Mouse (Mus musculus) hindbrain, embryonic 12.5 days (tissue): ENCODE results near the gene Rab29. TPM values are rescaled to one million over a fixed set of nuclear protein-coding genes. Genes with fewer than 3 reads are reported as not detected.

ENCODE experiments used
- ATAC-seq: fragments of 200-750 bp; cut with Nextera tagmentation; 2 replicates; pipeline ENCODE4 v1.8.0; 2017; ENCODE audit warnings: moderate TSS enrichment; ENCODE audit not compliant: low FRiP score
- H3K27ac ChIP-seq: fragments of 300-500 bp; sonication (generic); 2 replicates; pipeline ENCODE4 v1.5.1; 2016; ENCODE audit warnings: mild to moderate bottlenecking
- H3K27me3 ChIP-seq: fragments of 300-500 bp; sonication (generic); 2 replicates; pipeline ENCODE4 v1.6.1; 2016; ENCODE audit warnings: mild to moderate bottlenecking
- H3K36me3 ChIP-seq: fragments of 300-500 bp; sonication (generic); 2 replicates; pipeline ENCODE4 v1.6.1; 2016; ENCODE audit warnings: mild to moderate bottlenecking
- H3K4me1 ChIP-seq: fragments of 300-500 bp; sonication (generic); 2 replicates; pipeline ENCODE4 v1.6.1; 2016
- H3K4me2 ChIP-seq: fragments of 300-500 bp; sonication (generic); replicated peaks from 2 replicates; pipeline ENCODE4 v1.6.1; 2016; ENCODE audit warnings: mild to moderate bottlenecking
- H3K4me3 ChIP-seq: fragments of 300-500 bp; sonication (generic); 2 replicates; pipeline ENCODE4 v1.5.1; 2016; ENCODE audit warnings: mild to moderate bottlenecking
- H3K9ac ChIP-seq: fragments of 300-500 bp; sonication (generic); 2 replicates; pipeline ENCODE4 v1.6.1; 2016; ENCODE audit warnings: mild to moderate bottlenecking, moderate library complexity
- H3K9me3 ChIP-seq: fragments of 300-500 bp; sonication (generic); replicated peaks from 2 replicates; pipeline ENCODE4 v1.6.1; 2016; ENCODE audit warnings: mild to moderate bottlenecking
- WGBS: fragments of 180-500 bp; shearing (Covaris S2); methylation state at CpG from one replicate; pipeline ENCODE4 v1.1.7; 2016; 5-methylcytosine and 5-hydroxymethylcytosine counted together
- polyA plus RNA-seq: library from polyadenylated mRNA; unstranded; fragments of >200 nt; fragmentation: Nextera tagmentation; extraction: Ambion mirVana; gene quantifications from 2 replicates; pipeline ENCODE4 v1.2.1, GENCODE M21; 2016

The Rab29 gene
- polyA plus RNA-seq, 1 experiment from 2014 or later: 14.1 TPM

DNA sequence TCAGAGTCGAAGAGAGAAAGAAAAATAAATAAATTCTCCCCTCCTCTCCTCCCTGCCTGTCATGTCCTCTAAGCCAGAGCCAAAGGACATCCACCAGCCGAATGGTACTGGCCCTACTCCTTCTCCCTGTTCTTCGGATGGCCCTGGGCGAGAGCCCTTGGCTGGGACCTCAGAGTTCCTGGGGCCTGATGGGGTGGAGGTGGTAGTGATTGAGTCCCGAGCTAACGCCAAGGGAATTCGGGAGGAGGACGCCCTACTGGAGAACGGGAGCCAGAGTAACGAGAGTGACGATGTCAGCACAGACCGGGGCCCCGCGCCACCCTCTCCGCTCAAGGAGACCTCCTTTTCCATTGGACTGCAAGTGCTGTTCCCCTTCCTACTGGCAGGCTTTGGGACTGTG is 36.5 kb upstream of the Rab29 start:
- no peak overlapping the region for H3K4me2 ChIP-seq
- H3K9ac ChIP-seq: no peak overlapping the region

GRCm38 (mm10) chr1:131830971-131831641 is 35.9 kb upstream of the Rab29 start:
- Histone ChIP-seq H3K27me3 (no peaks in the 10 kb centered on the region), H3K9me3 (no peaks in the 10 kb centered on the region), H3K4me3 (no peak overlapping the region), H3K4me2 (no peak overlapping the region), H3K36me3 (peaks cover 9% of the 10 kb centered on the region), H3K4me1 (peaks cover 33% of the 10 kb centered on the region), H3K27ac (no peak overlapping the region), H3K9ac (no peak overlapping the region)
- WGBS: 73% methylated on average over 8 of the region's 8 CpGs
- no peak for ATAC-seq

More for the DNA sequence above, 36.5 kb upstream of the Rab29 start:
- Histone ChIP-seq H3K36me3 (peaks cover 9% of the 10 kb centered on the region), H3K27me3 (no peaks in the 10 kb centered on the region), H3K9me3 (no peaks in the 10 kb centered on the region), H3K4me1 (peaks cover 33% of the 10 kb centered on the region), H3K27ac (no peak overlapping the region), H3K4me3 (no peak overlapping the region)
- WGBS: 94% methylated on average over 15 of the region's 15 CpGs
- no peak for ATAC-seq

DNA sequence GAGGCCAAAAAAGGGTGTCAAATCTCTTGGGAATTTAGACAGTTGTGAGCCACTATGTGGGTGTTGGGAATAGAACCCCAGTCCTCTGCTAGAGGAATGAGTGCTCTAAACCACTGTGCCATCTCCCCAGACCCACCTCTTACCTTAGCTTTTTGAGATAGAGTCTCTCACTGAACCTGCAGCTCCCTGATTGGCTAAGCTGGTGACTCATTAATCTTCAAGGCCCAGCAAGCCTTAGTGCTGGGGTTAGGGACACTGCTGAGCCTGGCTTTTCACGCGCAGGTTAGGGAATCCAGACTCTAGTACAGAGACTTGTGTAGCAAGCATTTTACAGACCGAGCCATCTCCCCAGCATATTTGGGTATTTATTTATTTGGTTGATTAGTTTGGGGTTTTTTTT is 30.0 kb upstream of the Rab29 start:
- Histone ChIP-seq H3K36me3 (peaks cover 25% of the 10 kb centered on the region), H3K4me3 (no peak overlapping the region), H3K4me1 (peaks cover 1% of the 10 kb centered on the region; the same call in 1 of the 2 replicates), H3K27ac (no peak overlapping the region), H3K27me3 (no peaks in the 10 kb centered on the region; the same call in 1 of the 2 replicates), H3K4me2 (no peak overlapping the region), H3K9ac (no peak overlapping the region), H3K9me3 (no peaks in the 10 kb centered on the region)
- 86% methylated on average over 3 of the region's 3 CpGs for WGBS
- ATAC-seq: no peak

DNA sequence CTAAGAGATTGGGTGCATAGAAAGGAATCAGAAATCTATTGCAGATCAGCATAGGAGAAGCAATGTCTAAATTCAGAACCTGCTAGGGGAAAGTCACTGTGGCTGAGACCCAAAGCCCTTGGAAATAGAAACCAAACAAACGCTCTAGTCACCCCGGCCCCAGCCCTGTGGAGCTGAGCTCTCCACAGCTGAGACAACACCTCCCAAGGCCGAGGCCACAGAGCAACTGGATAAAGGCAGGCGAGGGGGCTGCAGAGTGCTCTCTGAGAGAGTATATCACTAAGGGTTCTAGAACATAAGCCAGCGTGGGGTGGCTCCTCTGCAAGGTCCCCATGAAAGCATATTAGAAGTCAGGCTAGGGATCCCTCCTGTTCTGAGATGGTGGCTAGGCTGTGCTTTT is 28.5 kb upstream of the Rab29 start:
- WGBS: 82% methylated on average over 5 of the region's 5 CpGs
- no peaks in the 10 kb centered on the region for H3K9me3 ChIP-seq
- no peak overlapping the region for H3K9ac ChIP-seq
- peaks cover 39% of the 10 kb centered on the region for H3K36me3 ChIP-seq
- no peak for ATAC-seq
- no peak overlapping the region for H3K4me3 ChIP-seq
- H3K4me1 ChIP-seq: no peaks in the 10 kb centered on the region
- no peak overlapping the region for H3K4me2 ChIP-seq
- no peaks in the 10 kb centered on the region; the same call in 1 of the 2 replicates for H3K27me3 ChIP-seq
- H3K27ac ChIP-seq: no peak overlapping the region

- H3K4me3 ChIP-seq: no peak overlapping the region
- 31% methylated on average over 2 of the region's 2 CpGs for WGBS
- peaks cover 45% of the 10 kb centered on the region for H3K36me3 ChIP-seq
- H3K4me1 ChIP-seq: no peaks in the 10 kb centered on the region
- no peak overlapping the region for H3K27ac ChIP-seq
- ATAC-seq: no peak
- no peaks in the 10 kb centered on the region; the same call in 1 of the 2 replicates for H3K27me3 ChIP-seq
- H3K9ac ChIP-seq: no peak overlapping the region
- H3K9me3 ChIP-seq: no peaks in the 10 kb centered on the region
- H3K4me2 ChIP-seq: no peak overlapping the region
Observed at GRCm38 (mm10) chr1:131839279-131839678, 27.7 kb upstream of the Rab29 start.

GRCm38 (mm10) chr1:131842221-131842620 is 24.8 kb upstream of the Rab29 start:
- ATAC-seq: no peak
- H3K9me3 ChIP-seq: no peaks in the 10 kb centered on the region
- 87% methylated on average over 4 of the region's 4 CpGs for WGBS
- H3K4me3 ChIP-seq: no peak overlapping the region
- peaks cover 60% of the 10 kb centered on the region for H3K36me3 ChIP-seq
- no peaks in the 10 kb centered on the region for H3K4me1 ChIP-seq
- H3K9ac ChIP-seq: no peak overlapping the region
- H3K27me3 ChIP-seq: no peaks in the 10 kb centered on the region; the same call in 1 of the 2 replicates
- H3K27ac ChIP-seq: no peak overlapping the region
- no peak overlapping the region for H3K4me2 ChIP-seq

DNA sequence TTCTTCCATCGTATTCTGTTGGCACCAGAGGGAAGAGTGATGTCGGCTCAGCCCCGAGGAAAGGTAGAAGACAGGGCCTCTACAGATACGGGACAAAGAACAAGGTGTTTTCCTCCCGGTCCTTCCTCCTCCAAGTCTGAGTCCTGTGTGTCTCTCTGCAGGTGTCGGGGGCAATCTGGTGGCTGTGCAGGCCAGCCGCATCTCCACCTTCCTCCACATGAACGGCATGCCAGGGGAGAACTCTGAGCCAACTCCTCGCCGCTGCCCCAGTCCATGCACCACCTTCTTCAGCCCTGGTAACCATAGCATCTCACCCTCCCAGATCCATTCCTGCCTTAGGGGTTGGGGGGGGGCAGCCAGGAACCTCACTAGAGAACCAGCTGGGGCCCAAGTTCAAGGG is 23.3 kb upstream of the Rab29 start:
- Histone ChIP-seq H3K4me2 (no peak overlapping the region), H3K36me3 (peaks cover 64% of the 10 kb centered on the region), H3K4me3 (no peak overlapping the region), H3K9me3 (no peaks in the 10 kb centered on the region), H3K9ac (no peak overlapping the region), H3K27ac (no peak overlapping the region), H3K4me1 (no peaks in the 10 kb centered on the region), H3K27me3 (no peaks in the 10 kb centered on the region; the same call in 1 of the 2 replicates)
- WGBS: 97% methylated on average over 10 of the region's 10 CpGs
- no peak for ATAC-seq

DNA sequence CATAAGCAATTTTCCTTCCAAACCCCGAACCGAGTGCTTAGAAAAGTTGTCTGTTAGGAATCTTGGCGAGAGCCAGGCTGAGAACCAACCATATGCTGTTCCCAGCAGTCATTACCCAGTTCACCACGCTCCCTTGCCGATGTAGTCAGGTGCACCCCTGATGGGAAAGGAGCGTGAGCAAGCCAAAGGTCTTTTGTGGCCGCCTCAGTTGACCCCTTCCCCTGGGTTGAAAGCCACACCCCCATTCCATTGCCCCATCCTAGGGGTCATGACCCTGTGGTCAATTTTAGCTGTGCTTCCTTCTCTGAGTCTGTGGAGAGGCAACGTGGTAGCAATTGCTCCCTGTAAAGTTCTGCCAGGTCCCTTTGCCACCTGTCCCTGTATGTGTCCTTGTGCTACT is 22.1 kb upstream of the Rab29 start:
- no peak overlapping the region for H3K4me2 ChIP-seq
- 36% methylated on average over 8 of the region's 8 CpGs for WGBS
- no peak for ATAC-seq
- H3K27me3 ChIP-seq: no peaks in the 10 kb centered on the region
- no peak overlapping the region for H3K27ac ChIP-seq
- H3K9ac ChIP-seq: no peak overlapping the region
- H3K36me3 ChIP-seq: peaks cover 62% of the 10 kb centered on the region
- H3K9me3 ChIP-seq: no peaks in the 10 kb centered on the region
- no peak overlapping the region for H3K4me3 ChIP-seq
- H3K4me1 ChIP-seq: no peaks in the 10 kb centered on the region

DNA sequence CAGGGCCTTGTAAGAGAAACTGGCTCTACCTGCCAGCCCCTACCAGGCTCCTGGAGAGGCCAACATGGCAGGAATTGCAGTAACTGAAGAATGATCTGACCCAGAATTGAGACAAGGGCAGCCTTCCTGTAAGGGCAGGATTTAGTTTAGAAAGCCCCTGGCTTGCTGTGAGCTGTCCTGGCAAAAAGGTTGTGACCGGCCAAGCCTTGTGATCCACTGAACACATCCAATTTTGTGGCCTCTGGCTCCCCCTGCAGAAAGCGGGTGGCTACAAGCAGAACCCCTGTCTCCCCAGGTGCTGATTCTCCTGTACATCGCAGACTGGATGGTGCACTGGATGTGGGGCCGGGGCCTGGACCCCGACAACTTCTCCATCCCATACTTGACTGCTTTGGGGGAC is 20.8 kb upstream of the Rab29 start:
- Histone ChIP-seq H3K9ac (no peak overlapping the region), H3K4me2 (no peak overlapping the region), H3K27ac (no peak overlapping the region), H3K9me3 (no peaks in the 10 kb centered on the region), H3K4me3 (no peak overlapping the region), H3K4me1 (no peaks in the 10 kb centered on the region), H3K27me3 (no peaks in the 10 kb centered on the region), H3K36me3 (peaks cover 49% of the 10 kb centered on the region)
- ATAC-seq: no peak
- 86% methylated on average over 5 of the region's 5 CpGs for WGBS

DNA sequence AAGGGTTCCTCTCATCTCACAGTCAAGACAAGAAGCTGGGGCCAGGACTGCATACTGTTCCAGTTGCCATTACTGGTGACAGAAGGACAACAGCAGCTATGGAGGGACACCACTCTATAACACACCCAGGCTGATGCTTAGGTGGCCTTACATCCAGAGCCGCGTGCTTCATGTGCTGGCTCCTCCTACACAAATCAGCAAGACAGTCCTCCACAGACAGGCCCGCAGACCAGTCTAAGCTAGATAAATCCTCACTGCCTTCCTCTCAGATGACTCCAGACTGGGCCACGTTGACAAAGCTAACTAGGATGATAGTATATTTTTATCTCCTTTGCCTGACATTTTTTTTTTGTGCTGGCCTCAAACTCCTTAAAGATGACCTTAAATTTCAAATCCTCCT is 5.2 kb upstream of the Rab29 start:
- no peaks in the 10 kb centered on the region for H3K9me3 ChIP-seq
- H3K4me2 ChIP-seq: no peak overlapping the region
- H3K9ac ChIP-seq: no peak overlapping the region
- H3K36me3 ChIP-seq: no peaks in the 10 kb centered on the region
- H3K27me3 ChIP-seq: no peaks in the 10 kb centered on the region
- no peak for ATAC-seq
- WGBS: 80% methylated on average over 4 of the region's 4 CpGs
- H3K27ac ChIP-seq: no peak overlapping the region
- H3K4me3 ChIP-seq: no peak overlapping the region
- H3K4me1 ChIP-seq: no peaks in the 10 kb centered on the region

DNA sequence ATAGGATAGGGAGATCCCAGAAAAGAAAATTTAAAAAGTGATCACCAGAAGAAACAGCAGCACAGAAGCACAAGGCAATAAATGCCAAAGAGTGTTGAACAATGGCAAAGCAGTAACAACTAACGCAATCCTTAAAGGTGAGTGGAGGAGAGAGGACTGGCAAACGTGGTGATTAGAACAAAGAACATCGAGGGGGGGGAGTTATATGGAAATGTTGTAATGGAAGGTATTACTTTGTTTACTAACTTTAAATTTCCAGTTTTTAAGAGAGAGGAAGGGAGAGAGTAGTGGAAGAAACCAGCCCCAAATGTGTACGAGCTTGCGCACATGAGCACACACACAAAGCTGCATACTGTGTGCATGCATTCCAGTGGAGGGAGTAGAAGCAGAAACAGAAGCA is 1.4 kb upstream of the Rab29 start:
- no peak overlapping the region for H3K27ac ChIP-seq
- H3K9ac ChIP-seq: no peak overlapping the region
- no peak for ATAC-seq
- H3K9me3 ChIP-seq: no peaks in the 10 kb centered on the region
- peaks cover 8% of the 10 kb centered on the region for H3K27me3 ChIP-seq
- no peak overlapping the region for H3K4me2 ChIP-seq
- 0 out of 2 replicates have a peak, but pooled peaks cover 6% of the 10 kb centered on the region for H3K4me1 ChIP-seq
- H3K36me3 ChIP-seq: no peaks in the 10 kb centered on the region
- H3K4me3 ChIP-seq: no peak overlapping the region
- WGBS: 81% methylated on average over 5 of the region's 5 CpGs

- Histone ChIP-seq H3K4me3 (no peak overlapping the region), H3K36me3 (no peaks in the 10 kb centered on the region), H3K4me1 (0 out of 2 replicates have a peak, but pooled peaks cover 6% of the 10 kb centered on the region), H3K9me3 (no peaks in the 10 kb centered on the region), H3K9ac (no peak overlapping the region), H3K4me2 (no peak overlapping the region), H3K27ac (no peak overlapping the region), H3K27me3 (peaks cover 8% of the 10 kb centered on the region)
- no peak; the same call in 1 of the 2 replicates for ATAC-seq
- 82% methylated on average over 6 of the region's 6 CpGs for WGBS
Observed at GRCm38 (mm10) chr1:131866304-131866999, 572 bp upstream of the Rab29 start.

DNA sequence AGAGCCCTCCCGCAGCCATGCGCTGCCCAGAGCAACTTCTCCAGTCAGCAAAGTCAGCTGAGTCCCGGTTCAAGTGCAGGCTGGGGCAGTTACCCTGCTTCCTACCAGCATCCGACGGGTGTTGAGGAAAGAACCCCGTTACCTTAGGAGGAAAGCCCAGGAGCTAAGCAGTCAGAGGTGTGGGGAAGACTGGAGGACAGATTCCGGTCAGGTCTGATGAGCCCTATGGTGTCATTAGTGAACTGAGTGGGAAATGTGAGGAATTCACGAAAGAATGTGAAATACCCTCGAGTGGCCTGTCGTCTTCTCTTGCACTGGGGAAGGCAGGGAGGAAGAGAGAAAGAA is 894 bp downstream of the Rab29 start:
- Histone ChIP-seq H3K27me3 (peaks cover 8% of the 10 kb centered on the region), H3K36me3 (no peaks in the 10 kb centered on the region), H3K27ac (no peak overlapping the region), H3K4me1 (0 out of 2 replicates have a peak, but pooled peaks cover 6% of the 10 kb centered on the region), H3K9me3 (no peaks in the 10 kb centered on the region), H3K4me2 (peak overlapping the region; percentile 69), H3K9ac (peak overlapping the region; percentile 49; the same call in 1 of the 2 replicates), H3K4me3 (peak overlapping the region; percentile 53)
- WGBS: 26% methylated on average over 10 of the region's 10 CpGs
- ATAC-seq: no peak
